Mouse (Mus musculus) kidney, postnatal 4 days (tissue): Measurements from ENCODE around the gene Gba.

Source experiments
- DNase-seq, 2 experiments: peaks; one replicate each; pipeline ENCODE4 v3.0.0; 2021; ENCODE audit warnings: mixed read lengths in 2 of 2

Gene Gba

DNA sequence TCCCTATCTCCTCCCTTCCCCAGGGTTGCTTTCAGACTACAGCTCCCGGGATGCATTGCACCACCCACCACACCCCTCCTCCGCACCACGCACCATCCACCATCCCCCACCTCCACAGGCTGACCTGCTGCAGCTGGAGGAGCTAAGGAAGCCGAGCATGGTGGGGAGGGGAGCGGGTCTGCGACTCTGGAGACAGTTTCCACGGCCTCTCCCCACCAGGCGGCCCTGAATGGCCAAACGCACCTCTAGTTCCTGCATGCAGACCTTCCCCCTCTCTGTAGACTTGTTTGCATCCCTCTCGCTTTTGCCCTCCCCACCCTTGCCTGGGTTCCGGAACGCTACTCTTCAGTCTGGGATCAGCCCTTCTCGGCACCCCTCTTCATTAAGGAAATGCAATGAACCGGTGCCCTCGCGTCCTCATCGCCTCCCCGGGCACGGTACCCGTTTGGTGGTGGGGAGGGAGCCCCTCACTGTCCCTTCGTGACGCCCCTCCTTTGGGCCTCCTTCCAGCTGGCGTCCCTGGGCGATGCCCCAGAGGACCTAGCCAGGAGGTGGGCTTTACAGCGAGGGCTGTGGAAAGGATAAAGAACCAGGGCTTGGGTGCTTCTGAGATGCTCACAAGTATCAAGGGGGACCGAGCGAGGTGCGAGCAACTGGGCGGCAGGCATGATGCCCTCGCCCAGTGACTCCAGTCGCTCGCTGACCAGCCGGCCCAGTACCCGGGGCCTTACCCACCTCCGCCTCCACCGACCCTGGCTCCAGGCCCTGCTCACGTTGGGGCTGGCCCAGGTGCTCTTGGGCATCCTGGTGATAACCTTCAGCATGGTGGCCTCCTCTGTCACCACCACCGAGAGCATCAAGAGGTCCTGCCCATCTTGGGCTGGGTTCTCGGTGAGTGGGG, 19.4 kb upstream of the Gba start, which contains the start of gene Fam189b:
Fam189b (plus strand) TSS at position 86 of the 901 bp plus-strand sequence.
- peak; percentile 90 to 93 for DNase-seq

DNA sequence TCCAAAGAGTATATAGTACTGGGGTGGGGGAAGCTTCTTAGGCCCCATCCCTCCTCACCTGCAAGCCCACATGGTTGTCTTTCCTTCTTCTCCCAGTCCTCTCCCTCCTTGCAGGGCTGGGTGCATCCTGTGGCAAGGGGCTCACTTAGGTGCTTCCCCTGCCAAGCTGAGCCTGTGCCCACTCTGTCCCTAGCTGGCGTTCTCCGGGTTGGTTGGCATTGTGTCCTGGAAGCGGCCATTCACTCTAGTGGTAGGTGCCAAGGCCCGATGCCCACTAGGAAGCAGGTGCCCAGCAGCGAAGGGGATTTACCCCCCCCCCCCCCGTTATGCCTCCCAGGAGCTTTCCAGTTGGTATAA, 18.8 kb upstream of the Gba start:
- DNase-seq: no peak

DNA sequence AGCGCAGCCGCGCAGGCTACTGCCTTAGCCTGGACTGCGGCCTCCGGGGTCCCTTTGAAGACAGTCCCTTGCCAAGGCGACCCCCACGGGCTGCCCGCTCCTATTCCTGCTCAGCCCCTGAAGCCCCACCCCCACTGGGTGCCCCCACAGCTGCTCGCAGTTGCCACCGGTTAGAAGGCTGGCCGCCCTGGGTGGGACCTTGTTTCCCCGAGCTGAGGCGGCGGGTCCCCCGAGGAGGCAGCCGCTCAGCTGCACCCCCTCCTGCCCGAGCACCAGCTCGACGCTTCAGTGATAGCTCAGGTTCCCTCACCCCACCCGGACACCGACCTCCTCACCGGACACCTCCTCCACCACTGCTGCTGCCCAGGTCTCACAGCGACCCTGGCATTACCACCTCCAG, 15.5 kb upstream of the Gba start:
- no peak for DNase-seq

DNA sequence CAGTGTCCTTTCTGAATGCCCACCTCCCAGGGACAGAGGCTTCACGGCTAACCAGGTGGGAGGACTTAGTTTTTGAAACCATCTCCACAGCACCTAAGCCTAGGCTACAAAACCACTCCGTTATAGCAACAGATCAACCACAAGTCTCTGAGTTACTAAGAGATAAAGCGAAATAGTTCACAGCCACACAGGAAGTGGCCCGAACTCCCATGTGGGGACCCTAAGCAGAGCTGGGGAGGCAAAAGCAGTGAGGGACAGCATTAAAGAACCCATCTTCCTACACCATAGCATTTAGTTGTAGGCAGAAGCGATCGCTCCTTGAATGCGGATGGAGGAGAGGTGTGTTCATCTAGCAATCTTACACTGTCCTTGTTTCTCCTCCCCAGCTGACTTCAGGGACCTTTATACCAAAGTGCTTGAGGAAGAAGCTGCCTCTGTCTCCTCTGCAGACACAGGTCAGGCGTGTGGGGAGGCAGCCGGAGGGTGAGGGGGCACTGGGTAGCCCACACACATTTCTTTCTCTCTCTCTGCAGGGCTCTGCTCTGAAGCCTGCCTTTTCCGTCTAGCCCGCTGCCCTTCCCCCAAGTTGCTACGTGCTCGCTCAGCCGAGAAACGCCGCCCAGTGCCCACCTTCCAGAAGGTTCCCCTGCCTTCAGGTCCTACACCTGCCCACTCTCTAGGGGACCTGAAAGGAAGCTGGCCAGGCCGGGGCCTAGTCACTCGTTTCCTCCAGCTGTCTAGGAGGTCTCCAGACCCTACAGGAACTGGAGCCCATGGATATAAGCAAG, 14.8 kb upstream of the Gba start:
- peak; percentile 42 to 53 for DNase-seq

DNA sequence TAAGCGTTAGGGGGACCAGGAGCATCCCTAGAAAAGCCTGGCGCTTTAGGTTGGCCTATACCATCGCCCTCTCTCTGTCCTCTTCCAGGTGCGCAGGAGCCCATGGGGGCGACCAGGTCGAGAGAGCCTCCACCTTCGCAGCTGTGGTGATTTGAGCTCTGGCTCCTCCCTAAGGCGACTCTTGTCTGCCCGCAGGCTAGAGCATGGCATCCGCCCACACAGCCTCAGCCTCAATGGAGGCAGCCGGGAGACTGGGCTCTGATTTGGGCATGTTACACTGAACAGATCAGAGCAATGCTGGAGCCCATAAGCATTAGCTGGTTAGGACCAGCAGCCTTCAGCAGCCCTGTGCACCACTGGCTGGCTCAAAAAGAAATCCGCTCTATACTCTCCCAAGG, 14.3 kb upstream of the Gba start:
- DNase-seq: peak in 1 of 2 experiments; percentile 59

DNA sequence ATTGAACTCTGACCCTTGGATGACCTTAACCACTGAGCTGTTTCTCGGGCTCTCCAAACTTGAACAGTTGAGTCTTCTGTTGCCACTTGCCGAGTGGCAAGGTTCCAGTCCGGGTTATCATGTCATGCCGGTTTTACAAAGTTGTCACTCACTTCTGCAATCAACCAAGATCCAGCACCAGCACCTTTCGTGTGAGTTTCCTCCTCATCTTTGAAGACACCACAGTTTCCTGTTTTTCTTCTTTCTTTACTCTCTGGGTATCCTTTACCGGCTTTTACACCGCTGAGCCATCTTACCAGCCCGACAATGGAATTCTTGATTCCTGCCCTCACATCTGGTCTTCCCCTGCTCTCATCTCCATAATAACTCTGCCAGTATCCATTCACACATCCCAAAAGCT, 12.3 kb upstream of the Gba start:
- no peak for DNase-seq

DNA sequence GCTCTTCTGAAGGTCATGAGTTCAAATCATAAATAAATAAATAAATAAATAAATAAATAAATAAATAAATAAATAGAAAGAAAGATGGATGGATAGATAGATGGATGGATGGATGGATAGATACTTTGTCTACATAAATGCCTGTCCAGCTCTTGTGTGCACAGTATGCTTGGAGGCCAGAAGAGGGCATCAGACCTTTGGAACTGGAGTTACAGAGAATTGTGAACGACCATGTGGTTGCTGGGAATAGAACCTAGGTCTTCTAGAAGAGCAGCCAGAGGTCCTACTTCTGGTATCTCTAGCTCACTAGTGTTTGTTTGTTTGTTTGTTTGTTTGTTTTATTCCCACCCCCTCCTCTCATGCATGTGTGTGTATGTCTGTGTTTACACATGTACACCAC, 9.4 kb upstream of the Gba start:
- no peak for DNase-seq

DNA sequence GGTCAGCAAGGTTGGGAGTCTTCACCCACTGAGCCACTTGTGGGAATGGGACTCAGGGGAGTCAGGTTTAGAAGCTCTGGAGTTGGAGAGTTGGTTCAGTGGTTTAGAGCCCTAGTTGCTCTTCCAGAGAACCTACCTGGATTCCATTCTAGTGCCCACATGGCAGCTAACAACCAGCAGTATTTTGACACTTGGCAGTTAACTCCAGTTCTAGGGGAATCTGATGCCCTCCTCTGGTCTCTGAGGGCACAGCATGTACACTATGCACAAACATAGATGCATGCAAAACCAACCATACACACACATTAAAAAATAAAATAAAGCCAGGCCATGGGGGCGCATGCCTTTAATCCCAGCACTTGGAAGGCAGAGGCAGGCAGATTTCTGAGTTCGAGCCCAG, 8.9 kb upstream of the Gba start:
- DNase-seq: peak; percentile 54

DNA sequence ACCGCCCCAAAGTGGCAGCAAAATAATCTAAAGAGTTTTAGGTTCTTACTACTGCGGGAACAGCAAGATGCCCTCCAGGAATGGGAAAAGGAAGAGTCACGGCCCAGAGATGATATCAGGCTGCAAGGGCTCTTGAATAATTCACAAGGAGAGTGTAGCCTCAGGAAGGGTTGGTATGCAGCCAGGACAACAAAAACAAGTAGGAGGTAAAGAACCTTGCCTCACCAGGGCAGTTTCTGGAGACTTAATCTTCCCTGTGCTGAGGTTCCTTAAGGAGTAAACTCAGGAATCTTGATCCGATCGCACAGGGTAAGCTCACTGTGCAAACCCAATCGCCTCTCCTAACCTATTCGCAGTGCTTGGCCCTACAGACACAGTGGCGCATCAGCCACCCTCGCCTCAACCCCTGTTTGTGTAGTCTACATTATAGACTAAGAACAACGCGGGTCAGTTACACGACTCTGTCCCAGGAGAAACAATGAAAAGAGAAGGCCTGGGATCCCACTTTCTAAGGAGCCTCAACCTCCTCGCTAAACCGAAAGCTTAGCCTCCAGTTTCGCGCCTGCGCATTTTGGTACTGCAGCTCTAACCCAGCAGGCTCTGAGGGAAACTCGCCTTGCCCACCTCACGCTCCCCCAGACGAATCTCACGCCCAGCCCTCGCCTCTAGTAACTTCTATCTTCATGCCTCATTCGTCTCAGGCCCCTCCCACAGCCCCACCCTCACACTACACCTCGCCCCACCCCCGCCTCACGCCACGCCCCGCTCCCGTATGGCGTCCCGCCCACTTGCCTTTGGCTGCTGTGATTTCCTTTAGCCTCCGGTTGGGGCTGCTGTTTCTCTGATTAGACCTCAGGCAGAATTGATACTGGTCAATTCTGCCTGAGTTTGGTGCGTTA, 6.5 kb upstream of the Gba start:
- peak; percentile 96 to 98 for DNase-seq

DNA sequence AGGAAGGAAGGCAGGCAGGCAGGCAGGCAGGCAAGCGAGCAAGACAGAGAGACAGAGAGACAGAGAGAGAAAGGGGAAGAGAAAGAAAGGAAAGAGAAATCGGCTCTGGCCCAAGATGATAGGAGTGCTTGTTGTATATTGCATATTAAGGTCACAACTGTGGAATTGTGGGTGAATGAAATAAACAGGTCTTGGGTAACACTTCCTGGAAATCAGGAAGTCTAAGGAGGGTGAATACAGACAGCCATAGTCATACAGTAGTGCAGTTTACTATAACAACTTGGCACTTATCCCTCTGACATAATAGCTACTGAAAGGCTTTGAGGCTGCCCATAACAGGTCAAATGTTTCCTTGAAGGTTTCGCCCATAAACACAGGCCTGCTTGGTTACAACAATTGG, 2.9 kb upstream of the Gba start:
- DNase-seq: no peak

DNA sequence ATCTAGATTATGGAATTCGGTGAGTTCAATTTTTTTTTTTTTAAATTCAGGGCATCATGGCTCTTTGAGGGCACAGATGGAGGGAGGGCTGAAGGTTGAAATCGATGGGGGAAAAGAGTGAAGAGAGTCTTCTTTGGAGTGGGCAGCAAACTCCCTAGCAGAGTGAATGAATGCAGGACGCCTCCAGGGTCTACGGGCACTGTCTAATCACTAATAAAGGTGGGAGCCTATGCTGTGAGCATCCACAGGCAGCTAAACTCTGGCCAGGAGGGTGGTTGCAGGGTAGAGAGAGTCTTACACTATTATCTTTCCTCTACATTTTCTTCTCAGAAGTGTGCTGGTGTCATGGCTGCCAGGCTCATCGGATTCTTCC, 400 bp downstream of the Gba start:
- DNase-seq: no peak

DNA sequence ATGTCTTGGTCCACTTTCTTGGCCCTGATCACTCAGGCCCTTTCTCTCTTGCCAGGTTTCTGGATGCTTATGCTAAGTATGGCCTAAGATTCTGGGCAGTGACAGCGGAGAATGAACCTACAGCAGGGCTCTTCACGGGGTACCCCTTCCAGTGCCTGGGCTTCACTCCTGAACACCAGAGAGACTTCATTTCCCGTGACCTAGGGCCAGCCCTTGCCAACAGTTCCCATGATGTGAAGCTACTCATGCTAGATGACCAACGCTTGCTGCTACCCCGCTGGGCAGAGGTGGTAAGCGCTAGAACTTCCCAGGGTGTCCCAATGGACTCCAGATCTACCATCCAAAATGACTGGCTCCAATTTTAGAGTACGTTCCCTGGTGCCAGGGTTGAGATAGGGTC, 3.4 kb downstream of the Gba start:
- no peak for DNase-seq

DNA sequence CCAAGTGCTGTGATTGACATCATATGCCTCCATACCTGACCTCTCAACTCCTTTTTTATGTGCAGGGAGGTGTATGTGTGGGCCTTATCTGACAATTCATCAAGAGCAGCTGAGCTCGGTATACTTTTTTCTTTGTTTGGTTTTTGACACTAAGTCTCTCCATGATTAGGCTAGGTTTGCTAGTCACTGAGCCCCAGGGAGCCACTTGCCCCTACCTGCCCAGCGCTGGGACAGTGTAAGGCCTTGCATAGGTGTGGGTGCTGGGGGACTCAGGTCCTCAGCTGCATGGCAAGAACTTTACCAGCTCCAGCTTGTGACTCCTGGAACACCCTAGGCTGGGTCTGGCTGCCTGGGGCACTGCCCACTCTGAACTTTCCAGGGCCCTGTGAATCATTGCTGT, 4.0 kb downstream of the Gba start:
- no peak for DNase-seq

DNA sequence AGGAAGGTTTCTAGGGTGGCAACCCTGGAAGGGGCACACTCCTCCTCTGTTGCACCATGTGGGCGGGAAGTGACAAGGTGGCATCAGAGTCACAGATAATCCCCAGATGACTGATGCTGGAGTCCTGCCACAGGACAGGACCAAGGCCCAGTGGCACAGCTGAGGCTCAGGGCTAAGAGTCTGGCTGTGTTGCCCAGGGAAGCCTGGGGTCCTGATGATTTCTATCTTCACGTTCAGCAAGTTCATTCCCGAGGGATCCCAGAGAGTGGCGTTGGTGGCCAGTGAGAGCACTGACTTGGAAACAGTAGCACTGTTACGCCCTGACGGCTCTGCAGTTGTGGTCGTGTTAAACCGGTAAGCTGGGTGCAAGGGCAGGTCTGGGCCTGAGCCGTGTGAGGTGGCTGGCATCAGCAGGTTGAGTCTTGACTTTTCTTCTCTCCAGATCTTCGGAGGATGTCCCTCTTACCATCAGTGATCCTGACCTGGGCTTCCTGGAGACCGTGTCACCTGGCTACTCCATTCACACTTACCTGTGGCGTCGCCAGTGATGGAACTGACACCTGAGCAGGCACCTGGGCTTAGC, 5.4 kb downstream of the Gba start:
- DNase-seq: no peak

DNA sequence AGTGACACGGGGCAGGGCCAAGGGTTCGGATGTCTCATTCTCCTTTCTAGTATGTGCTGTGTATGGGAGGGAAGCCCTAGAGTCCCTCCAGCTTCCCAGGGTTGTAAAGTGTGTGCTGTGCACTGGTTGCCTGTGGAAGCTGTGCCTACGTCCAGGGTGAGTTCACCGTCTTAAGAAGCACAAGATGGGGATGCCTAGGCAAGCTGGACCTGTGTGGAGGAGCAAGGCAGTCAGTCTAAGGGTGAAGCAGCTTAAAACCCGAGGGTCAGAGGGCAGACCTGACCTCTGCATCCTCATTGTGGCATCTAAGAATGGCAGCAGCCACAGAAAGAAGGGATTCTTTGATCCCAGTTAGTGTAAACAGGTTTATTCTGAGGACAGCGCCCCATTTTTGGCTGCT, 6.0 kb downstream of the Gba start:
- no peak for DNase-seq

DNA sequence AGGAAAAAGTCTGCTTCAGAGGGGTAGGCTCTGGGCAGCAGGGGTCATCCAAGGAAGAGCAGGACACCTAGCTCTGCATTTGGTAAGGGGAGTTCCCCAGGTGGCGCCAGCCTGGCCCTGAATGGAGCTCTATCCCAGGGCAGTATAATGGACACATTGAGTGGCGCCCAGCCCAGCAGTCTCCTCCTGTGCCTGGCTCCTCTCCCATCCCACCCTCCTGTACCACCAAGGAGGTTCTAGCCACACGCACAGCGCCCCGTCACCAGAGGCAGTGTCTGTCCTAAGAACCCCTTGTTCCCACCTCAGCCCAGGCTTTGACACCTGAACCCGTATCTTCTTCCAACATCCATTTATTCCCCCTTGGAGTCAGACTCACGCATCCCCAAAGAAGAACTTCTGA, 7.0 kb downstream of the Gba start:
- DNase-seq: no peak

DNA sequence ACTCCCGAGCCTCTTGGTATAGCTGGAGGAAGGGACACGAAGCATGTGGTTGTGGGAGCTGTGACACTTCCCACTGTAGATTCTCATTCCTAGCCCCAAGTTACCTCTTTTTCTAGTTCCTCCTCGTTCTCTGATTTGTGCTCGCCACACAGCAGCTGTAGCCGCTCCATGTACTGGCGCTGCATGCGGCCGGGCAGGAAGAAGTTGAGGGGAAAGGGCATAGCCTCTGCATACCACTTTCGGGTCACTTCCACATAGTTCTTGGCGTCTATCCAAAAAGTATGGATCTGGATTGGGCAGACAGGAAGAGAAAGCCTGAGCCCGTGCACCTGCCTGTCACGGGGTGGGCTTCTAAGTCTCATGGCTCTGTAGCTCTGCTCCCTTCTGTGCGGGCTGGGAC, 7.4 kb downstream of the Gba start:
- peak; percentile 33 to 61 for DNase-seq

DNA sequence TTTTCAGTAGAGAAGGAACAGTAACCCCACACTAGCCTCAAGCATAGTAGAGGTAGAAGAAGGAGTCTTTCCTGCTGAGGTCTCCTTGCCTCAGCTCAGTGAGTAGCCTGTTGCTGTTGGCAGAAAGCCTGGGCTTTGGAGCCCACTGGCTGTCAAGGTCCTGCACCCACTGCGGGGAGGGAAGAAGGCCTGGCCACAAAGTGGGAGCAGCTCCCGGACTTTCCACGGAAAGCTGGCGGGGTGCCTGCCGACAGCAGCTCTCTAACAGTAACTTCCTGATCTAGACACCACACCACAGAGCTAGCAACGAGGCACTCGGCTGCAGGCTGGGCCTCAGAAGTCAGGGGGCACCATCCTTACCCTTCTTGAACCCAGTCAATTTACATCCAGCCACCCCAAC, 8.0 kb downstream of the Gba start:
- DNase-seq: peak; percentile 74 to 81

DNA sequence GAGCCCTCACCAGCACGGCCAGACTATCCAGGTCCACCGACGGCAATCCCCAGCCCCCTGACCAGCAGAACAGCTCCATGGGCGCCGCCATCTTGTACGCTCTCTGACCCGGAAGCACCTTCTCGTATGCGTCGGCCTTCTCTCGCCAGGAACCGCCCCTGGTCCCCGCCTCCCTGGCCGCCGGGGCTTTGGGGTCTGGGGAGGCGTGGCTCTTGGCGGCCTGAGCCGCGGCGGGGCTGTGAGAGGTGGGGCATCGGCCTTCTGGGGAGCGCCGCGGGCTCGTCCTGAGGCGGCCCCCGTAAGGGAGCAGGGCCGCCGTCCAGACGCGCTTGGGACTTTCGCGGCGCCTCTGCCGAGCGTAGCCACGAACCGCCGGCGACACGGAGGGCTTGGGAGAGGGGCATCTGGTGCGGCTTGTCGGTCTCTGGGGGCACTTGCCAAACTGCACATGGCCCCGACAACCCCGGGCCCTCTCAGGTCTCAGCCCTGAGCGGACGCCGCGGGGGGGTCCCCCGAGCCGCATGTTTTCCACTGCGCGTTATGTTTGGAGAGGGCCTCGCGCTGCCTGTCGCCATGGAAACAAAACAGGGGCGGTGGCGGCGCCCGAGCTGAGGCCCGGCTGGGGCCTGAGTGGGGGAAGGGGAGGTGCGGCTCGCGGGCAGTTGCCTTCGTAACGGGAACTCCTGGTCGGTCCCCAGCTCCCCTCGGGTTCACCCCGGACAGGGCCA, 11.2 kb downstream of the Gba start:
- DNase-seq: peak; percentile 96 to 97

DNA sequence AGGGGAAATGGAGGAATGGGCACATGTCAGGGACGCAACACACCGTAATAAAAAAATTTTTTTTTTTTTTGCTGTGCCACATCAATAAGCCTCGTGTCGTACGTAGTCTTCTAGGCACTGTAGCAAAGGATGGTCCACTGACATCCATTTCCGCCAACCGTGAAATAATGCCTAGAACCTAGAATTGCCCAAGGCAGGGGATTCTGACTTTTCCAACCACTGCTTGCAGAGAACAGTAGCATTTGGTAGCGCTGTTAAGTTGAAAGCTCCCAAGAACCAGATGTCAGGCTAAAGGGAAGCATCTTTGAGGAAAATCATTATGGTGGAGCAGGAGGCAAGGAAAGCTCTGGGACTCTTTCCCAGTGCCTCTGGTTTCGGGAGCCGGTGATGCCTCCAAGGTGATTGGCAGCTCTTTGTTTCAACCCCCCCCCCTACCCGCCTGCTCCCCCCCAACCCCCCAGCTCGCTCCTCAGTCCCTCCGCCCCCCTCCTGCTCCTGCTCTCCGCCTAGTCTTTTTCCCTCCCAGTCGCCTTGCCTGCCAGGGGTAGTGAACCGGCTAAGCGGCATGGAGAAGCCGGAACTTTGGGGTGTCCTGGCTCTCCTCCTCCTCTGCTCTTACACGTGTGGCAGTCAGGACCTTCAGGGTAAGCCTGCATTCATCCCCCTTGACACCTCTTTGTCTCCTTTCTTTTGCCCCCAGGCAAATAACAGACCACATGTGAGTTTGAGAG, 12.1 kb downstream of the Gba start, which contains the start of gene Thbs3:
Thbs3 (plus strand) TSS at position 500 of the 731 bp plus-strand sequence.
- DNase-seq: peak; percentile 47 to 59

DNA sequence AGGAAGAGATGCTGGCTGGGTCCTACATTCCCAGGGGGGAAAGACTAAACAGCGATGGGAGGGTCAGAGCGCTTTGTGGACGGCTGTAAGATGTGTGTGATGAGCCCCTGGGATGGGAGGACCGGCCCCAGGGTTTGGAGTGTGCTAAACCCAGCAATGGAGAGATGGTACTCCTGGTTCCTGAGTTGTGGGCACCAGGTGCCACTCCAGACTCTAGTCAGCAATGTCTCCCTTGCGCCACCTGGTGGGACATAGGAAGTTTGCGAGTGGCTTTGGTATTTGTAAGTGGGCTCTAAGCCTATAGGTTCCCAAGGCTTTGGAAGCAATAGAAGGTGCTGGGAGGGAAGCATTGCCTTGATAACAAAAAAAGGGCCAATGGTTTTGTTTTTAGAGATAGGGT, 13.1 kb downstream of the Gba start:
- peak; percentile 89 to 92 for DNase-seq
